Mouse (Mus musculus): ENCODE measurements around the gene Wrap53. TPM values are rescaled to one million over a fixed set of nuclear protein-coding genes. Genes with fewer than 3 reads are reported as not detected.

Wrap53 gene
- 5.3 and 7.8 TPM in 2 replicates for polyA plus RNA-seq (2015; fragmentation: Nextera tagmentation; extraction: Ambion mirVana)

GRCm38 (mm10) chr11:69580091-69580514, at the start of gene Wrap53, which contains the start of gene Trp53:
Wrap53 (minus strand) TSS chr11:69580255.
Trp53 (plus strand) TSS chr11:69580359.

GRCm38 (mm10) chr11:69621571-69622268, 41.7 kb upstream of the Wrap53 start, which contains the start of gene Sat2:
Sat2 (plus strand) TSS chr11:69622024.

GRCm38 (mm10) chr11:69617805-69618204, 37.8 kb upstream of the Wrap53 start, which contains the start of gene Shbg:
Shbg (minus strand) TSS chr11:69617905.

GRCm38 (mm10) chr11:69605726-69606490, 25.9 kb upstream of the Wrap53 start, which contains the start of gene Atp1b2:
Atp1b2 (minus strand) TSS chr11:69605942.

GRCm38 (mm10) chr11:69559851-69560765, 19.9 kb downstream of the Wrap53 start, which contains the start of gene Efnb3:
Efnb3 (minus strand) TSS chr11:69560205.

GRCm38 (mm10) chr11:69549060-69549656, 30.9 kb downstream of the Wrap53 start, which contains the start of gene Dnah2:
Dnah2 (minus strand) TSS chr11:69549110.

Other genes with a start within 250 kb of the Wrap53 start
- gene Rnf227, start 239.8 kb downstream of the Wrap53 start, polyA plus RNA-seq (2015; fragmentation: Nextera tagmentation; extraction: Ambion mirVana) = 2.1 and 6.3 TPM in 2 replicates
- 11.1 and 13.0 TPM in 2 replicates for gene Chd3, start 210.8 kb downstream of the Wrap53 start, polyA plus RNA-seq (2015; fragmentation: Nextera tagmentation; extraction: Ambion mirVana)
- gene Naa38, start 184.8 kb downstream of the Wrap53 start, polyA plus RNA-seq (2015; fragmentation: Nextera tagmentation; extraction: Ambion mirVana) = 111 and 120 TPM in 2 replicates
- 12.4 and 14.5 TPM in 2 replicates for gene Cyb5d1, start 184.6 kb downstream of the Wrap53 start, polyA plus RNA-seq (2015; fragmentation: Nextera tagmentation; extraction: Ambion mirVana)
- 29.1 and 32.8 TPM in 2 replicates for gene Tmem88, start 182.0 kb downstream of the Wrap53 start, polyA plus RNA-seq (2015; fragmentation: Nextera tagmentation; extraction: Ambion mirVana)
- 19.0 and 19.9 TPM in 2 replicates for gene Kdm6b, start 166.6 kb downstream of the Wrap53 start, polyA plus RNA-seq (2015; fragmentation: Nextera tagmentation; extraction: Ambion mirVana)
- 0.36 and 0.65 TPM in 2 replicates for gene Dnah2, start 31.1 kb downstream of the Wrap53 start, polyA plus RNA-seq (2015; fragmentation: Nextera tagmentation; extraction: Ambion mirVana)
- 0.50 and 0.89 TPM in 2 replicates for gene Efnb3, start 20.1 kb downstream of the Wrap53 start, polyA plus RNA-seq (2015; fragmentation: Nextera tagmentation; extraction: Ambion mirVana)
- 34.5 and 37.5 TPM in 2 replicates for gene Trp53, start 104 bp upstream of the Wrap53 start, polyA plus RNA-seq (2015; fragmentation: Nextera tagmentation; extraction: Ambion mirVana)
- 74.2 and 78.6 TPM in 2 replicates for gene Atp1b2, start 25.7 kb upstream of the Wrap53 start, polyA plus RNA-seq (2015; fragmentation: Nextera tagmentation; extraction: Ambion mirVana)
- 0.45 and 0.63 TPM in 2 replicates for gene Shbg, start 37.6 kb upstream of the Wrap53 start, polyA plus RNA-seq (2015; fragmentation: Nextera tagmentation; extraction: Ambion mirVana)
- gene Sat2, start 41.8 kb upstream of the Wrap53 start, polyA plus RNA-seq (2015; fragmentation: Nextera tagmentation; extraction: Ambion mirVana) = 12.4 and 15.9 TPM in 2 replicates
- gene Fxr2, start 52.7 kb upstream of the Wrap53 start, polyA plus RNA-seq (2015; fragmentation: Nextera tagmentation; extraction: Ambion mirVana) = 19.9 and 21.3 TPM in 2 replicates
- 0.16 TPM in 1 of 2 replicates, not detected in the other for gene Sox15, start 75.1 kb upstream of the Wrap53 start, polyA plus RNA-seq (2015; fragmentation: Nextera tagmentation; extraction: Ambion mirVana)
- 29.7 and 47.4 TPM in 2 replicates for gene Mpdu1, start 82.4 kb upstream of the Wrap53 start, polyA plus RNA-seq (2015; fragmentation: Nextera tagmentation; extraction: Ambion mirVana)
- gene Cd68, start 85.9 kb upstream of the Wrap53 start, polyA plus RNA-seq (2015; fragmentation: Nextera tagmentation; extraction: Ambion mirVana) = 16.2 and 25.5 TPM in 2 replicates
- gene Eif4a1, start 92.2 kb upstream of the Wrap53 start, polyA plus RNA-seq (2015; fragmentation: Nextera tagmentation; extraction: Ambion mirVana) = 167 and 224 TPM in 2 replicates
- gene Senp3, start 101.8 kb upstream of the Wrap53 start, polyA plus RNA-seq (2015; fragmentation: Nextera tagmentation; extraction: Ambion mirVana) = 26.4 and 29.2 TPM in 2 replicates
- gene Tnfsf13, start 105.5 kb upstream of the Wrap53 start, polyA plus RNA-seq (2015; fragmentation: Nextera tagmentation; extraction: Ambion mirVana) = 0.65 and 0.67 TPM in 2 replicates
- gene Tnfsf12, start 115.6 kb upstream of the Wrap53 start, polyA plus RNA-seq (2015; fragmentation: Nextera tagmentation; extraction: Ambion mirVana) = 11.5 and 13.1 TPM in 2 replicates
- gene Tnfsfm13, start 115.8 kb upstream of the Wrap53 start, polyA plus RNA-seq (2015; fragmentation: Nextera tagmentation; extraction: Ambion mirVana) = 5.9 and 6.9 TPM in 2 replicates
- gene Polr2a, start 178.4 kb upstream of the Wrap53 start, polyA plus RNA-seq (2015; fragmentation: Nextera tagmentation; extraction: Ambion mirVana) = 9.3 and 10.3 TPM in 2 replicates
- gene Slc35g3, start 181.7 kb upstream of the Wrap53 start, polyA plus RNA-seq (2015; fragmentation: Nextera tagmentation; extraction: Ambion mirVana) = not detected in 2 replicates
- gene Zbtb4, start 185.7 kb upstream of the Wrap53 start, polyA plus RNA-seq (2015; fragmentation: Nextera tagmentation; extraction: Ambion mirVana) = 2.5 and 2.9 TPM in 2 replicates
- gene Chrnb1, start 215.7 kb upstream of the Wrap53 start, polyA plus RNA-seq (2015; fragmentation: Nextera tagmentation; extraction: Ambion mirVana) = 79.0 and 95.8 TPM in 2 replicates
- 1.5 and 2.2 TPM in 2 replicates for gene Fgf11, start 221.6 kb upstream of the Wrap53 start, polyA plus RNA-seq (2015; fragmentation: Nextera tagmentation; extraction: Ambion mirVana)
- gene Tmem102, start 225.4 kb upstream of the Wrap53 start, polyA plus RNA-seq (2015; fragmentation: Nextera tagmentation; extraction: Ambion mirVana) = 0.31 and 0.45 TPM in 2 replicates
- gene Gm39566, start 235.0 kb upstream of the Wrap53 start, polyA plus RNA-seq (2015; fragmentation: Nextera tagmentation; extraction: Ambion mirVana) = not detected in 2 replicates
- not detected in 2 replicates for gene Spem2, start 238.2 kb upstream of the Wrap53 start, polyA plus RNA-seq (2015; fragmentation: Nextera tagmentation; extraction: Ambion mirVana)
- gene Spem1, start 241.9 kb upstream of the Wrap53 start, polyA plus RNA-seq (2015; fragmentation: Nextera tagmentation; extraction: Ambion mirVana) = not detected in 2 replicates

Data from skeletal muscle tissue, postnatal 0 days (tissue).